Mouse (Mus musculus) midbrain, embryonic 14.5 days (tissue): ENCODE measurements around the gene Bcl2. TPM values are rescaled to one million over a fixed set of nuclear protein-coding genes. Genes with fewer than 3 reads are reported as not detected.

ENCODE experiments used
- ATAC-seq: fragments of 200-750 bp; cut with Nextera tagmentation; 2 replicates; pipeline ENCODE4 v1.8.0; 2017; ENCODE audit warnings: moderate number of reproducible peaks, moderate library complexity; ENCODE audit not compliant: low FRiP score, low TSS enrichment
- DNase-seq: peaks from one replicate; pipeline ENCODE4 v3.0.0-alpha.2; 2015
- H3K27ac ChIP-seq: fragments of 300-500 bp; sonication (generic); replicated peaks from 2 replicates; pipeline ENCODE4 v1.5.1; 2014; ENCODE audit warnings: mild to moderate bottlenecking, low read depth, low read length, moderate library complexity
- H3K27me3 ChIP-seq: fragments of 300-500 bp; sonication (generic); 2 replicates; pipeline ENCODE4 v1.6.1; 2014; ENCODE audit warnings: low read length, control low read depth, mixed read lengths; ENCODE audit not compliant: control insufficient read depth, insufficient read depth
- H3K36me3 ChIP-seq: fragments of 300-500 bp; sonication (generic); 2 replicates; pipeline ENCODE4 v1.6.1; 2014; ENCODE audit warnings: low read length, control low read depth; ENCODE audit not compliant: control insufficient read depth, insufficient read depth
- H3K4me1 ChIP-seq: fragments of 300-500 bp; sonication (generic); 2 replicates; pipeline ENCODE4 v1.6.1; 2014; ENCODE audit warnings: mild to moderate bottlenecking, antibody characterized with exemption, low read length, control low read depth; ENCODE audit not compliant: control insufficient read depth, insufficient read depth
- H3K4me2 ChIP-seq: fragments of 300-500 bp; sonication (generic); 2 replicates; pipeline ENCODE4 v1.6.1; 2014; ENCODE audit warnings: mild to moderate bottlenecking, low read length, moderate library complexity
- H3K4me3 ChIP-seq: fragments of 300-500 bp; sonication (generic); replicated peaks from 2 replicates; pipeline ENCODE4 v1.5.1; 2014; ENCODE audit warnings: low read depth, low read length
- H3K9ac ChIP-seq: fragments of 300-500 bp; sonication (generic); replicated peaks from 2 replicates; pipeline ENCODE4 v1.6.1; 2014; ENCODE audit warnings: mild to moderate bottlenecking, low read length, moderate library complexity
- H3K9me3 ChIP-seq: fragments of 300-500 bp; sonication (generic); 2 replicates; pipeline ENCODE4 v1.6.1; 2016; ENCODE audit warnings: low read length, control low read depth, mixed read lengths; ENCODE audit not compliant: control insufficient read depth
- WGBS: fragments of 180-500 bp; shearing (Covaris S2); extraction: QIAGEN DNeasy Blood & Tissue Kit; methylation state at CpG from one replicate; pipeline ENCODE4 v1.1.7; 2014; 5-methylcytosine and 5-hydroxymethylcytosine counted together
- polyA plus RNA-seq: library from polyadenylated mRNA; unstranded; fragments of >200 nt; fragmentation: Nextera tagmentation; extraction: Ambion mirVana; gene quantifications from 2 replicates; pipeline ENCODE4 v1.2.1, GENCODE M21; 2014

Bcl2 gene
- polyA plus RNA-seq, 1 experiment from 2014 or later: 10.7 TPM

DNA sequence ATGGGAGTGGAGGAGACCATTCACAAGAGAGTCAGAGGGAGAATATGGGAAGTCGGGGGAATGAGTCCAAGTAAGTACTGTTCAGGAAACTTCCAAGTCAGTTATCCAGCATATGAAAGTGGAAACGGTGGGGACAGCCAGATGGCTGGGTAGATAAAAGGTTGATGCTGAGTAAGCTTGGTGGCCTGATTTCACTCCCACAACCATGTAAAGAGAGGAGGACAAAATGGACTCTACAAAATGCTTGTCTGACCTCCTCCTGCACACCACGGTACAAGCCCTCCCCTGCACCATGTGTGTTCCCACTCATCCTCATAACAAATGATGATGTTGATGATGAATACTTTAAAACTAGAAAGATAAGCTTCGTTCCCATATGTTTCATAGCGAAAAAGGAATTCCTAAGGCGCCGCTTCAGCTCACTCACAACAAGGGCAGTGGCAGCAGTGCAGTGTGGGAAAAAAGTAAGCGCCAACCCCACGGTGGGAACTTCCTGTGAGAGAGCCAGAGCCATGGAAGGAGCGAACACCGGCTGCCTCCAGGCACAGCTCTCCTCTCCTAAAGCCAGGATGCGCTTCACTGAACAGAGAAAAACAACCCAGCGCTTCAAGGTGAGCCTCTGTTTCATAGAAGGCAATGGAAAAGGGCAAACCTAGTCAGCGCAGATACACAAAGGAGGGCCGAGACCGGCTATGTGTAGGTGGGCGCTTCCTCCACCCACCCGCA, 26.5 kb downstream of the Bcl2 start:
- no peak overlapping the region for H3K9ac ChIP-seq
- ATAC-seq (no peak), DNase-seq (no peak)
- no peaks in the 10 kb centered on the region for H3K9me3 ChIP-seq
- H3K27ac ChIP-seq: no peak overlapping the region
- no peaks in the 10 kb centered on the region for H3K4me1 ChIP-seq
- H3K4me2 ChIP-seq: no peak overlapping the region
- H3K4me3 ChIP-seq: no peak overlapping the region
- WGBS: 86% methylated on average over 18 of the region's 18 CpGs
- no peaks in the 10 kb centered on the region for H3K36me3 ChIP-seq
- H3K27me3 ChIP-seq: no peaks in the 10 kb centered on the region

- Histone ChIP-seq H3K4me3 (no peak overlapping the region), H3K4me1 (no peaks in the 10 kb centered on the region), H3K9ac (no peak overlapping the region), H3K27ac (no peak overlapping the region), H3K36me3 (no peaks in the 10 kb centered on the region), H3K27me3 (no peaks in the 10 kb centered on the region), H3K9me3 (no peaks in the 10 kb centered on the region), H3K4me2 (no peak overlapping the region)
- peak; percentile 18 for DNase-seq
- WGBS: 69% methylated on average over 2 of the region's 2 CpGs
- ATAC-seq: no peak
Measured at GRCm38 (mm10) chr1:106685702-106686101, 28.4 kb downstream of the Bcl2 start.

DNA sequence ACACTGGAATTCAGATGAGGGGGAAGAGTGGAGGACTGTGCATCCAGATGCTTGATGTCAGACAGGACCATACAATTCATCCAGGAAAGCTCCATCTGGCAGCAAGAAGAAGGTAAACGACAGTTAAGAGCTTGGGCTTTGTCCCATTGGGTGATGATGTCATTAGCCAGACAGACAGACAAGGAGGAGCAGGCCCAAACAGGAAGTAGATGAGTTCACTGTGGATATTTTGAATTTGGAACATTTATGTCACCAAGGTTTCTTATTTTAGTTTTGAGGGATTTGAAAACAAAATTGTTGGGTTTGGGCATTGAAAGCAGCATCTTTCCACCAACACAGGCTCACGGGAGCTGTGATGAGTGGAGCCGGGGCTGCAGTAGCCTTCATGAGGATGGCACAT, 29.5 kb downstream of the Bcl2 start:
- Histone ChIP-seq H3K36me3 (no peaks in the 10 kb centered on the region), H3K4me1 (no peaks in the 10 kb centered on the region), H3K4me3 (no peak overlapping the region), H3K27me3 (no peaks in the 10 kb centered on the region), H3K4me2 (no peak overlapping the region), H3K9ac (no peak overlapping the region), H3K27ac (no peak overlapping the region), H3K9me3 (no peaks in the 10 kb centered on the region)
- ATAC-seq: no peak
- WGBS: 84% methylated on average over 3 of the region's 3 CpGs
- DNase-seq: no peak

- no peak overlapping the region for H3K4me2 ChIP-seq
- H3K4me3 ChIP-seq: no peak overlapping the region
- H3K36me3 ChIP-seq: no peaks in the 10 kb centered on the region
- H3K4me1 ChIP-seq: no peaks in the 10 kb centered on the region
- DNase-seq: no peak
- no peak for ATAC-seq
- no peak overlapping the region for H3K9ac ChIP-seq
- no peaks in the 10 kb centered on the region for H3K27me3 ChIP-seq
- H3K27ac ChIP-seq: no peak overlapping the region
- WGBS: 80% methylated on average over 3 of the region's 3 CpGs
- H3K9me3 ChIP-seq: no peaks in the 10 kb centered on the region
Measured at GRCm38 (mm10) chr1:106682829-106683228, 31.2 kb downstream of the Bcl2 start.

GRCm38 (mm10) chr1:106679800-106680515, 34.1 kb downstream of the Bcl2 start:
- ATAC-seq (no peak), DNase-seq (no peak)
- Histone ChIP-seq H3K9me3 (no peaks in the 10 kb centered on the region), H3K4me2 (no peak overlapping the region), H3K27ac (no peak overlapping the region), H3K9ac (no peak overlapping the region), H3K27me3 (no peaks in the 10 kb centered on the region), H3K4me1 (no peaks in the 10 kb centered on the region), H3K36me3 (no peaks in the 10 kb centered on the region), H3K4me3 (no peak overlapping the region)
- WGBS: 76% methylated on average over 6 of the region's 6 CpGs

DNA sequence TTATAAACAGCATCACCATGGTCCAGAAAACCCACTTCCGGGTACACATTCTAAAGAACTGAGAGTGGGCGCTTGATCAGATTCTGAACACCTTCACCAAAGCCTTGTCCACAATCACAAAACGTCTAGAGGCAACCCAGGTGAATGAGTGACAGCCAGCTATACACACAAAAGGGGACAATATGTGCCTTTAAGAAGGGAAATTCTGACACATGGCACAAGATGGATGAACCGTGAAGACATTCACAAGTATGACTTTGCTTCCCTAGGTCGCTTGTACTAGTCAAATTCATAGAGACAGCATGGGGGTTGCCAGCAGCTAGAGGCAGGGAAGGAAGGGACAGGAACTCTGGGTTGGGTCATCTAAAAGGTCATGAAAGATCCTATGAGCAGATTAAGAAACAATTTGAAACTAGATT, 36.0 kb downstream of the Bcl2 start:
- Histone ChIP-seq H3K4me1 (no peaks in the 10 kb centered on the region), H3K9me3 (no peaks in the 10 kb centered on the region), H3K4me3 (no peak overlapping the region), H3K9ac (no peak overlapping the region), H3K36me3 (no peaks in the 10 kb centered on the region), H3K27me3 (no peaks in the 10 kb centered on the region), H3K27ac (no peak overlapping the region), H3K4me2 (no peak overlapping the region)
- 84% methylated on average over 5 of the region's 5 CpGs for WGBS
- ATAC-seq: no peak
- no peak for DNase-seq

DNA sequence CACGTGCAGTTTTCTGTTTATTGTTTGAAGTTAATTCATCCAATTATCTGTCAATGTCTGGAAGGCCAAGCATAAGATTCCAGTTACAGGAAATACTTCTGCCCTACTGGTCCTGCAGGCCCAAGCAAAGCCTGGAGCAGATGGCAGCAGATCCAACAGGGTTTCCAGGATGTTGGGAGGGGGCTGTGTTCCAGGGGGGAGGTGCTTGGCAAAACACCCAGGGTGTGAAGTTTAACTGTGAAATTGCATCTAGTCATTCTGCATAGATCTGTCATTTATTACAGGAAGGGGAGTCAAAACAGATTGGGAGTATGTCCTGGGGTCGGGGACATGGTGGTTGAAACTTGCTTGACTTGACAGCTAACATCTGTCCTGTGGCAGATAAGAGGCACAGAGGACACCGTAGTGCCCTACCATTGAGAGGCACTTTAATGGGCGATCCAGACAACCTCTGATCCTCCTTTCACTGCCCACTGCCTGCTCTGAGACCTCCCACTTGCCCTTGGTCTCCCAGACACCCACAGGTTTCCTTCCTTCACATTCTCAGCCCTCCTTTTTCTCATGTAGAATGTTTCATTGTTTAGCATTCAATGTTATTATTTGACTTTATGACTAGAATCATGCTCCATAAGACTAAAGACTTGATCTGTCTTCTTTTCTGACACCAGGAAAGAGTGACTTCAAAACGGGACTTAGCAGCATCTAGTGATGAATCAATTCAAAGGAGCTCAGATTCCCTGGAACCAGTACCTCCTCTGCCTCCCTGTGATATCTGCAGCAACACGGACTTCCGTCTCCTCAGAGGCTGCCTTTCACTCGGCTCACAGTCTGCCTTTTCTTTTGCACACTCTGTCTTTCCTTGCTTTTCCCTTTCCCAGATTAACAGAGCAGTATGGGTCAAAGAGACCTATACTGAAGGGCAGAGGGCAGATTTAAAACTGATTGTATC, 47.7 kb downstream of the Bcl2 start:
- no peak overlapping the region for H3K4me3 ChIP-seq
- no peaks in the 10 kb centered on the region for H3K27me3 ChIP-seq
- H3K27ac ChIP-seq: no peak overlapping the region
- no peaks in the 10 kb centered on the region for H3K36me3 ChIP-seq
- H3K4me1 ChIP-seq: no peaks in the 10 kb centered on the region
- no peak overlapping the region for H3K4me2 ChIP-seq
- ATAC-seq (no peak), DNase-seq (no peak)
- 71% methylated on average over 8 of the region's 8 CpGs for WGBS
- no peaks in the 10 kb centered on the region for H3K9me3 ChIP-seq
- no peak overlapping the region for H3K9ac ChIP-seq

- no peak overlapping the region for H3K27ac ChIP-seq
- WGBS: 100% methylated on average over 1 of the region's 1 CpGs
- no peaks in the 10 kb centered on the region for H3K4me1 ChIP-seq
- no peak overlapping the region for H3K4me3 ChIP-seq
- no peaks in the 10 kb centered on the region for H3K36me3 ChIP-seq
- no peaks in the 10 kb centered on the region for H3K9me3 ChIP-seq
- ATAC-seq: no peak
- no peak for DNase-seq
- no peaks in the 10 kb centered on the region for H3K27me3 ChIP-seq
- H3K4me2 ChIP-seq: no peak overlapping the region
- no peak overlapping the region for H3K9ac ChIP-seq
Measured at GRCm38 (mm10) chr1:106664978-106665377, 49.1 kb downstream of the Bcl2 start.
